Mouse (Mus musculus): ENCODE measurements around the gene Rac1. TPM values are rescaled to one million over a fixed set of nuclear protein-coding genes. Genes with fewer than 3 reads are reported as not detected.
A peak's percentile ranks its signal among the peaks of the same experiment; 100 is the strongest.

Rac1 gene
- polyA plus RNA-seq, 1 experiment from 2014 or later = 431 TPM

- Histone ChIP-seq H3K36me3 (peaks cover 38% of the 10 kb centered on the region), H3K4me1 (peaks cover 50% of the 10 kb centered on the region), H3K27me3 (ENCODE audit: insufficient read depth, poor library complexity, severe bottlenecking) (no peaks in the 10 kb centered on the region), H3K9me3 (no peaks in the 10 kb centered on the region), H3K4me3 (no peak overlapping the region), H3K27ac (peak overlapping the region; percentile 52; the same call in 1 of the 2 replicates)
- no peak for DNase-seq (ENCODE audit: low spot score)
- WGBS = 67% methylated on average over 6 of the region's 6 CpGs
Observed at GRCm38 (mm10) chr5:143518045-143518591, 9.7 kb downstream of the Rac1 start.

- peaks cover 53% of the 10 kb centered on the region for H3K4me1 ChIP-seq
- H3K4me3 ChIP-seq = no peak overlapping the region
- H3K27me3 ChIP-seq (ENCODE audit: insufficient read depth, poor library complexity, severe bottlenecking) = no peaks in the 10 kb centered on the region
- no peak for DNase-seq (ENCODE audit: low spot score)
- WGBS = 66% methylated on average over 6 of the region's 6 CpGs
- peaks cover 44% of the 10 kb centered on the region for H3K36me3 ChIP-seq
- no peak overlapping the region for H3K27ac ChIP-seq
- H3K9me3 ChIP-seq = no peaks in the 10 kb centered on the region
Observed at GRCm38 (mm10) chr5:143517436-143517835, 10.4 kb downstream of the Rac1 start.

GRCm38 (mm10) chr5:143517005-143517404 lies 10.8 kb downstream of the Rac1 start:
- H3K27ac ChIP-seq = no peak overlapping the region
- no peak overlapping the region for H3K4me3 ChIP-seq
- WGBS = 91% methylated on average over 11 of the region's 11 CpGs
- H3K9me3 ChIP-seq = no peaks in the 10 kb centered on the region
- H3K27me3 ChIP-seq (ENCODE audit: insufficient read depth, poor library complexity, severe bottlenecking) = no peaks in the 10 kb centered on the region
- DNase-seq (ENCODE audit: low spot score) = no peak
- H3K4me1 ChIP-seq = peaks cover 57% of the 10 kb centered on the region
- peaks cover 48% of the 10 kb centered on the region for H3K36me3 ChIP-seq

GRCm38 (mm10) chr5:143514878-143515277 lies 13.0 kb downstream of the Rac1 start:
- Histone ChIP-seq H3K27me3 (ENCODE audit: insufficient read depth, poor library complexity, severe bottlenecking) (no peaks in the 10 kb centered on the region), H3K27ac (no peak overlapping the region), H3K9me3 (no peaks in the 10 kb centered on the region), H3K36me3 (peaks cover 62% of the 10 kb centered on the region), H3K4me3 (no peak overlapping the region), H3K4me1 (peaks cover 66% of the 10 kb centered on the region)
- 94% methylated on average over 5 of the region's 5 CpGs for WGBS
- no peak for DNase-seq (ENCODE audit: low spot score)

GRCm38 (mm10) chr5:143512305-143512704 lies 15.5 kb downstream of the Rac1 start:
- DNase-seq (ENCODE audit: low spot score) = no peak
- H3K4me1 ChIP-seq = peaks cover 69% of the 10 kb centered on the region
- H3K27ac ChIP-seq = no peak overlapping the region
- no peaks in the 10 kb centered on the region for H3K27me3 ChIP-seq (ENCODE audit: insufficient read depth, poor library complexity, severe bottlenecking)
- WGBS = 82% methylated on average over 4 of the region's 4 CpGs
- no peak overlapping the region for H3K4me3 ChIP-seq
- H3K36me3 ChIP-seq = peaks cover 74% of the 10 kb centered on the region
- H3K9me3 ChIP-seq = no peaks in the 10 kb centered on the region

- Histone ChIP-seq H3K27me3 (ENCODE audit: insufficient read depth, poor library complexity, severe bottlenecking) (no peaks in the 10 kb centered on the region), H3K27ac (no peak overlapping the region), H3K9me3 (no peaks in the 10 kb centered on the region), H3K4me3 (no peak overlapping the region), H3K4me1 (peaks cover 73% of the 10 kb centered on the region), H3K36me3 (peaks cover 75% of the 10 kb centered on the region)
- no peak for DNase-seq (ENCODE audit: low spot score)
- WGBS = 68% methylated on average over 4 of the region's 4 CpGs
Observed at GRCm38 (mm10) chr5:143511577-143511976, 16.3 kb downstream of the Rac1 start.

GRCm38 (mm10) chr5:143509737-143510136 lies 18.1 kb downstream of the Rac1 start:
- Histone ChIP-seq H3K9me3 (no peaks in the 10 kb centered on the region), H3K4me3 (peak overlapping the region; percentile 25; the same call in 1 of the 2 replicates), H3K27ac (peak overlapping the region; percentile 78), H3K4me1 (peaks cover 73% of the 10 kb centered on the region), H3K36me3 (peaks cover 71% of the 10 kb centered on the region), H3K27me3 (ENCODE audit: insufficient read depth, poor library complexity, severe bottlenecking) (no peaks in the 10 kb centered on the region)
- WGBS = 14% methylated on average over 11 of the region's 11 CpGs
- peak; percentile 91 for DNase-seq (ENCODE audit: low spot score)

GRCm38 (mm10) chr5:143509294-143509693 lies 18.5 kb downstream of the Rac1 start:
- 33% methylated on average over 9 of the region's 9 CpGs for WGBS
- peak overlapping the region; percentile 78 for H3K27ac ChIP-seq
- no peaks in the 10 kb centered on the region for H3K27me3 ChIP-seq (ENCODE audit: insufficient read depth, poor library complexity, severe bottlenecking)
- DNase-seq (ENCODE audit: low spot score) = no peak
- peaks cover 71% of the 10 kb centered on the region for H3K4me1 ChIP-seq
- no peaks in the 10 kb centered on the region for H3K9me3 ChIP-seq
- H3K4me3 ChIP-seq = peak overlapping the region; percentile 25
- H3K36me3 ChIP-seq = peaks cover 69% of the 10 kb centered on the region

GRCm38 (mm10) chr5:143505545-143505944 lies 22.3 kb downstream of the Rac1 start:
- Histone ChIP-seq H3K27me3 (ENCODE audit: insufficient read depth, poor library complexity, severe bottlenecking) (no peaks in the 10 kb centered on the region), H3K36me3 (peaks cover 60% of the 10 kb centered on the region), H3K9me3 (no peaks in the 10 kb centered on the region), H3K4me1 (peaks cover 38% of the 10 kb centered on the region), H3K27ac (no peak overlapping the region), H3K4me3 (no peak overlapping the region)
- DNase-seq (ENCODE audit: low spot score) = no peak
- 84% methylated on average over 7 of the region's 7 CpGs for WGBS

GRCm38 (mm10) chr5:143505056-143505455 lies 22.8 kb downstream of the Rac1 start:
- Histone ChIP-seq H3K27ac (no peak overlapping the region), H3K36me3 (peaks cover 57% of the 10 kb centered on the region), H3K4me1 (peaks cover 33% of the 10 kb centered on the region), H3K4me3 (no peak overlapping the region), H3K27me3 (ENCODE audit: insufficient read depth, poor library complexity, severe bottlenecking) (no peaks in the 10 kb centered on the region), H3K9me3 (no peaks in the 10 kb centered on the region)
- no peak for DNase-seq (ENCODE audit: low spot score)
- 90% methylated on average over 8 of the region's 8 CpGs for WGBS

- Histone ChIP-seq H3K27ac (no peak overlapping the region), H3K4me3 (no peak overlapping the region), H3K4me1 (peaks cover 28% of the 10 kb centered on the region), H3K36me3 (peaks cover 59% of the 10 kb centered on the region), H3K27me3 (ENCODE audit: insufficient read depth, poor library complexity, severe bottlenecking) (no peaks in the 10 kb centered on the region), H3K9me3 (no peaks in the 10 kb centered on the region)
- WGBS = 63% methylated on average over 3 of the region's 3 CpGs
- no peak for DNase-seq (ENCODE audit: low spot score)
Observed at GRCm38 (mm10) chr5:143504453-143504852, 23.4 kb downstream of the Rac1 start.

GRCm38 (mm10) chr5:143503740-143504139 lies 24.1 kb downstream of the Rac1 start:
- no peak overlapping the region for H3K27ac ChIP-seq
- peaks cover 25% of the 10 kb centered on the region for H3K4me1 ChIP-seq
- H3K36me3 ChIP-seq = peaks cover 63% of the 10 kb centered on the region
- WGBS = 91% methylated on average over 6 of the region's 6 CpGs
- H3K9me3 ChIP-seq = no peaks in the 10 kb centered on the region
- DNase-seq (ENCODE audit: low spot score) = no peak
- H3K27me3 ChIP-seq (ENCODE audit: insufficient read depth, poor library complexity, severe bottlenecking) = no peaks in the 10 kb centered on the region
- H3K4me3 ChIP-seq = no peak overlapping the region

- Histone ChIP-seq H3K27me3 (ENCODE audit: insufficient read depth, poor library complexity, severe bottlenecking) (no peaks in the 10 kb centered on the region), H3K27ac (no peak overlapping the region), H3K4me1 (peaks cover 18% of the 10 kb centered on the region), H3K36me3 (peaks cover 56% of the 10 kb centered on the region), H3K9me3 (no peaks in the 10 kb centered on the region), H3K4me3 (no peak overlapping the region)
- 87% methylated on average over 19 of the region's 19 CpGs for WGBS
- no peak for DNase-seq (ENCODE audit: low spot score)
Observed at GRCm38 (mm10) chr5:143502899-143503557, 24.8 kb downstream of the Rac1 start.
